Mouse (Mus musculus) lung, adult 2 months (tissue): ENCODE measurements at regions not wholly inside any gene's neighbourhood (a gene's known extent, or its start where the extent isn't known, plus 50 kb on each side); places are given as distances from the start of the nearest gene placed in this dataset.
A peak's percentile ranks its signal among the peaks of the same experiment; 100 is the strongest.

ENCODE experiments used
- DNase-seq: peaks from one replicate; pipeline ENCODE4 v3.0.0; 2022
- H3K4me1 ChIP-seq: fragments of 200-500 bp; 2 replicates; pipeline ENCODE4 v1.6.1; 2011; ENCODE audit warnings: low read length; ENCODE audit not compliant: control insufficient read depth, insufficient read depth
- H3K4me3 ChIP-seq: fragments of 200-500 bp; replicated peaks from 2 replicates; pipeline ENCODE3; 2011; ENCODE audit warnings: low read depth, mild to moderate bottlenecking, control low read depth, low read length; ENCODE audit errors: extremely low read depth
- CTCF ChIP-seq: fragments of 200-500 bp; IDR thresholded peaks from 2 replicates; pipeline ENCODE4 v1.5.1; 2011; ENCODE audit warnings: mild to moderate bottlenecking, low read length, control low read depth; ENCODE audit not compliant: insufficient read depth
- POLR2A ChIP-seq: fragments of 200-500 bp; IDR thresholded peaks from 2 replicates; pipeline ENCODE4 v1.6.1; 2011; ENCODE audit warnings: low read depth, mild to moderate bottlenecking, control low read depth, low read length, borderline replicate concordance; ENCODE audit errors: extremely low read depth
- WGBS: fragments of 180-500 bp; shearing (Covaris S2); methylation state at CpG from one replicate; pipeline ENCODE4 v1.1.7; 2018; 5-methylcytosine and 5-hydroxymethylcytosine counted together

DNA sequence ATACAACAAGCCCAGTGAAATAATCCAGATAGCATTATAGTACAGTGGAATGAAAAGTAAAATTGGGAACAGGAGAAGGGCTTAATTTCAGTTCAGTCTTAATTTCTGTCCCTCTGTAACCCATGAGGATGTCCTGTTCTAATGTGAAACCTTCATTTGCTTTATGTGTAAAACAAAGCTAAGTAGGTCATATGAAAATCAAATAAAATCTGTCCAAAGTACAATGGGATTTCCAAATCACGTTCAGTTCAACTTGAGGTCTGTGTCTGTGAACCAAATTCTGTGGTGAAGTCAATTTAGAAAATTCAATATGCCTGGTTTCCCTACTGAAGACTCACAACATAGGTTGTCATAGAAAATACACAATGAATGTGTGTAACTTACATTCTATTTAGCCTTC is 74.4 kb upstream of the Dab2 start:
- Histone ChIP-seq H3K4me3 (no peak overlapping the region), H3K4me1 (no peaks in the 10 kb centered on the region)
- WGBS, result 64% methylated on average over 1 of the region's 1 CpGs
- DNase-seq, result no peak
- TF ChIP-seq POLR2A (no peak), CTCF (no peak)

DNA sequence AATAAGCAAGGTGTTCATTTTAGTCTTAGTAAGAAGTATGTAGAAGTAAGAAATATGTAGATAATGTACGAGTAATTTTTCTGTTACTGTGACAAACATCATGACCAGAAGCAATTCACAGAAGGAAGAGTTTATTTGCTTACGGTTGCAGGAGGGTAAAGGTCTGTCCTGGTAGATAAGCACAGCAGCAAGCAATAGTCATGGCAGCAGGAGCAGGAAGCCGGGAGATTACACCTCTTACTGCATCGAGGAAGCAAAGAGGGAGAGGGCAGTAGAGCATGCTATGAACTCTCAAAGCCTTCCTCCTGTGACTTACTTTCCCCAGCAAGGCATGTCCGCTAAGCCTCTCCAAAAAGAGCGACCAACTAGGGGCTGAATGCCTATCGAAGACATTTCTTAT is 69.0 kb upstream of the Dab2 start:
- no peak for DNase-seq
- no peaks in the 10 kb centered on the region for H3K4me1 ChIP-seq
- no peak overlapping the region for H3K4me3 ChIP-seq
- TF ChIP-seq POLR2A, result no peak
- no peak for TF ChIP-seq CTCF
- WGBS, result 67% methylated on average over 7 of the region's 7 CpGs

DNA sequence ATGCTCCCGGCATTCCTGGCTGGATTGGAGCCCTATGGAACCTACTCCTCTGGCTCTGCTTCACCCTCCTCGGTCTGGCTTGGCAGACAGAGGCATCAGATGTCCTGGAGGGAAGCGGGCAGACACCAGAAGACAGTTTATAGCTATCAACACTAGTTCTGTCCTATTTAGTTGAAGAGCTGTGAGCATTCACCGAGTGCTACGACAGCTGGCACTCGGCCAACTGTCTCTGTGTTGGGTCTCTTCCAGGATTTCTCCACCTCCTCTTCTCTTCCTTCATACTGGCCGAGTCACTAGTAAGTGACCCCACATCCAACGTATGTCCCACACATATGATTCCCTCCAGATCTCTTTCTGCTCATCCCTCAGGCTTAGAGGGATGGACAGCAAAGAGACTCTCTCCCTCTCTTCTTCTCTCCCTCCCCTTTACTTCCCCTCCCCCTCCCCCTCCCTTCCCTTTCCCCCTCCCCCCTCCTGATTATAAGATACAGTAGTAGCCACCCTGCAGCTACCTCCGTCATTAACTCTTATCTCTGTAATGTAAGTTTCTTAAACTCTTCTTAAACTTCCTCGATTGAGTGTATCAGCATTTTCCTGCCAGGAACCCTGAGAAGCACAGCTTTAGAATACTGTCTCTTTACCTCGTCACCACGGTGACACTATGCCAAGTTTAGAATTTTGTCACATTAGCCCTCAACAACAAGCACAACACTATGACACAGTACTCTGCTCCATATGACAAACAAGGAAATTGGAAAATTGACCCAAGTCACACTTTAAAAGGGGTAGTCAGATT is 68.1 kb upstream of the Dab2 start:
- Histone ChIP-seq H3K4me1 (no peaks in the 10 kb centered on the region), H3K4me3 (no peak overlapping the region)
- TF ChIP-seq CTCF, result no peak
- TF ChIP-seq POLR2A, result no peak
- WGBS, result 36% methylated on average over 12 of the region's 12 CpGs
- DNase-seq, result no peak

DNA sequence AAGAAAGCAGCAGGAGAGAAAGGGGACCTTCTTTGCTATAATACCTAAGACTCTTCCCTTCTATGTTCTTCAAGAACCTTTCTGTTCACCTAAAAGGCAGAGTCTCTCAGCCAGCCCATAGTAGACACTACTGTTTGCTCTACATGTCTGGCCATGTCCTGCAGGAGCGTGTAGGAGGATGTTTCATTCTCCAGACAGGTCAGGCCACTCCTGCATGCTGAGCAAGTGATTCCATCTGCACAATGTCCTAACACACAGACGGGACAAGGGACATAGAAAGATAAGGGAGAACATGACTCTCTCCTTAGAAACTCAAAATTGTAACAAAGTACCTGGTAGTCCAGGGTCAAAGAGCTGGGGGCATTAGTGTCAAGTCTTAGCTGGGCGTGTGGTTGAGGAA is 66.0 kb upstream of the Dab2 start:
- WGBS, result 55% methylated on average over 3 of the region's 3 CpGs
- DNase-seq, result no peak
- H3K4me1 ChIP-seq, result no peaks in the 10 kb centered on the region
- no peak overlapping the region for H3K4me3 ChIP-seq
- TF ChIP-seq POLR2A (no peak), CTCF (no peak)

DNA sequence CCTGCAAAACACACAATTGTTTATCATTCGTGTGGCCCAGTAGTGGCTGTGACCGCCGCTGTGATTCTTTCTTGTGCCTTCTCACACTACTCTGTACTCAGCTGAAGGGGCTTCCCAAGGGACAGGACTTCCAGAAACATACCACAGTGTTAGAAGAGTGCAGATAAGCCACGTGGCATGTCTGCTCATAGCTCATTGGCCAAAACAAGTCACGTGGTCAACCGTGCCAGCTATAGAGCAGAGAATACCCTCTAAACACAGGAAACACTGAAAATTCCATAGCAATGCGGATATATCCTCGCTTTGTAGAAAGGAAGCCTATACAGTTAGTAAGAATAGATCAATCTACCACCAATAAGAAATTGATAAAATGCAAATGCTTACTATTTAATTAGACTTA is 63.0 kb upstream of the Dab2 start:
- WGBS, result 71% methylated on average over 8 of the region's 8 CpGs
- no peak for DNase-seq
- Histone ChIP-seq H3K4me3 (no peak overlapping the region), H3K4me1 (no peaks in the 10 kb centered on the region)
- TF ChIP-seq POLR2A, result no peak
- no peak for TF ChIP-seq CTCF

DNA sequence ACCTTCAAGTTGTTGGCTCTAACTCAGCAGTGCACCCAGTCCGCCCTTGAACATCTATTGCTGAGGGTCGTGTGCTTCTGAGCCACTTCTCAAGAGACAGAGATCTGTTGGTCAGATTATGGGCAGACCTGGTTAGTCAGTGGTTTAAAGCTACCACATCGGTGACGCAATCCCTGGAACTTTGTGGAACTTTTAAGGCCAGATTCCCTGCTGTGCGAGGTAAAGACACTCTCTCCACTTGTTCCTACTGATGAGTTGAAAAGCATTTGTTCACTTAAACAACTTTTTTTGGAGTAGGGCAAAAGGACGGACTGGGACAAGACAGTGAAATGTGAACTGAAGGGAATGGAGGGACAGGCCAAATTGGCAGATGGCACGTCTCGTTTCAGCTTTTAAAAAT is 61.9 kb upstream of the Dab2 start:
- Histone ChIP-seq H3K4me1 (no peaks in the 10 kb centered on the region), H3K4me3 (no peak overlapping the region)
- WGBS, result 56% methylated on average over 8 of the region's 8 CpGs
- no peak for DNase-seq
- TF ChIP-seq CTCF (no peak), POLR2A (no peak)

DNA sequence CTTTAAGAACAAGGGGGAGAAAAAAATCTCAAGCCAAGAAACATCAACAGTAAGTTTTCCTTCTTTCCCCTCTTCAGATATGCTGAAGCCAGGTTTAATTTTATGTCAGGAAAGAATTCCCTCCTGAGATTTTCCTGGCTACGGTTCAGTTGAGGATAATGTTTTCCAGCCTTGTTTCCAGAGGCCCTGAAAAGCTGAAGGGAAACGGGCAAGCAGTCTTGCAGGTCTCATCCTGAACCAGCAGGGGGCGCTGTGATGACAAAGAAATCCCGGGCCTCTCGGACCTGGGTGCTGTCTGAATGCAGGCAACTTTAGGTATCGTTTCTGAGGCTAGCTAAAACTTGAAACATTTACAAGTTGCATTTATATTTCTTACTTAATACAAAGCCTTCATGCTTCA is 61.5 kb upstream of the Dab2 start:
- TF ChIP-seq CTCF, result peak; percentile 86
- TF ChIP-seq POLR2A, result no peak
- WGBS, result under 1% methylated on average over 6 of the region's 6 CpGs
- peak; percentile 74 for DNase-seq
- Histone ChIP-seq H3K4me1 (no peaks in the 10 kb centered on the region), H3K4me3 (no peak overlapping the region)

DNA sequence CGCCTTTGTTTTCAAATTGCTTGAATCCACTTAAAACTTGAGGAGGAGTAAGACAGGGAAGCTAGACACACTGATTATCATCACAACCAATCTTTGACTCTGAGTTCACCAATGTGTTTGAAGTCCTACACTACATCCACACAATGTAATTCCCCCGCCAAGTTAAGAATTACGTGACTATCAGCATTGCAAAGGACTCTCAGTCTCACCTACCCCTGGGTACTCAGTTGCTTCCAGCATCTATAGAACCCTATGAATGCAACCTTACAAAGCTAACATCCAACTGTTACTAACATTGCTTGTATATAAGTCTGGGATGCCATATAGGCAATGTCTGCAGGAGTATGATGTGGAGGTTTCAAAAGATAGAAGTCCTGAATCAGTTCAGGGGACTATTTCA is 60.8 kb upstream of the Dab2 start:
- no peak for TF ChIP-seq POLR2A
- TF ChIP-seq CTCF, result no peak
- DNase-seq, result no peak
- no peak overlapping the region for H3K4me3 ChIP-seq
- WGBS, result 93% methylated on average over 3 of the region's 3 CpGs
- no peaks in the 10 kb centered on the region for H3K4me1 ChIP-seq

DNA sequence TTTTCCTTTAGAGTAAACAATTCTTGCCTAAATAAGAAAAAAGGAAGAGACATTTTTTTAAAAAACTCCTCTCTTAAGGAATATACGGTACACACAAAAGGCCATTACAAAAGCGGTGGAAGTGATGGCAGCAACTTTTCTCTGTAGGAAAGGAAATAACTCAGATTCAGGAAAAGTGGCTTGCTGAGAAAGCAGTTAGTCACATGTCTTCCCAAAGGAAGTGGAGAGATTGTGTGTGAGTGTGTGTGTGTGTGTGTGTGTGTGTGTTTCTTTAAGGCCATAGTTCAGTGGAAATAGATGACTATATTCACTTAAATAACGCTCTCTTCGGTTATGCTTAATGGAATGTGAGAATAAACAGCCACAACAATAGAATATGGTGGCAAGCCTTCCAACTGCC is 57.5 kb upstream of the Dab2 start:
- TF ChIP-seq POLR2A (no peak), CTCF (no peak)
- 37% methylated on average over 4 of the region's 4 CpGs for WGBS
- H3K4me3 ChIP-seq, result no peak overlapping the region
- H3K4me1 ChIP-seq, result no peaks in the 10 kb centered on the region
- no peak for DNase-seq

DNA sequence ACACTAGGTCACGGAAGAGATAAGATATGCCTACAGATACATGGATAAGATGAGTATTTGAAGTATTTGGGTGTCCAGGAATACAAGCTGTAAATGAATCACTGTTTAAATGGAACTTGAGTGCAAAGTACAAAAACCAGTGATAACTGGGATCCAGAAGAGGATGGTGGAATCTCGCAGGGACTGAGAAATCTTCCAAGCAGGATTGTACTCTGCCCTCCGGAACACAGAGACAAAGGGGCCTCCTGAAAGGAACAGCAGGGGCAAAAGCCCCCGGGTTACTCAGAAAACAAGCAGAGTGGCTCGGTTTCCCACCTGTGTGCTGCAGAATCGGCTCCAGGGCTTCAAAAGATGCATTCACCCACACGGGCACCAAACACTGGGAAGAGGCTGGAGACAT is 55.2 kb upstream of the Dab2 start:
- Histone ChIP-seq H3K4me1 (no peaks in the 10 kb centered on the region), H3K4me3 (no peak overlapping the region)
- DNase-seq, result no peak
- WGBS, result 64% methylated on average over 7 of the region's 7 CpGs
- TF ChIP-seq POLR2A (no peak), CTCF (no peak)
